Mouse (Mus musculus) megakaryocyte, embryonic 14.5 days (primary cell): ENCODE measurements around the gene Setd7.

ENCODE experiments used
- FLI1 ChIP-seq: IDR thresholded peaks from 2 replicates; pipeline ENCODE4 v1.6.1; 2012; ENCODE audit warnings: low read length, inconsistent platforms, mixed read lengths
- GATA1 ChIP-seq: IDR thresholded peaks from 3 replicates; pipeline ENCODE4 v1.6.1; 2012; ENCODE audit warnings: mixed read lengths, low read length, inconsistent platforms, borderline replicate concordance

GRCm38 (mm10) chr3:51604489-51604888 lies 43.8 kb upstream of the Setd7 start:
- no peak for TF ChIP-seq GATA1
- no peak for TF ChIP-seq FLI1
